Mouse (Mus musculus): Measurements from ENCODE around the gene Brdt. TPM values are rescaled to one million over a fixed set of nuclear protein-coding genes. Genes with fewer than 3 reads are reported as not detected.

The Brdt gene
- polyA plus RNA-seq, 1 experiment from 2014 or later, result 0.96 TPM

GRCm38 (mm10) chr5:107289986-107290385 lies 41.0 kb upstream of the Brdt start:
- 42% methylated on average over 8 of the region's 8 CpGs for WGBS
- Histone ChIP-seq H3K27ac (ENCODE audit: low read length) (no peak overlapping the region), H3K27me3 (ENCODE audit: control insufficient read depth, insufficient read depth, low read length) (no peaks in the 10 kb centered on the region), H3K4me2 (ENCODE audit: low read depth, low read length) (peak overlapping the region; percentile 87), H3K4me1 (ENCODE audit: control insufficient read depth, insufficient read depth, low read length) (peaks cover 16% of the 10 kb centered on the region), H3K9me3 (replicated peaks; ENCODE audit: control insufficient read depth, low read length) (no peaks in the 10 kb centered on the region), H3K36me3 (ENCODE audit: control insufficient read depth, insufficient read depth) (no peaks in the 10 kb centered on the region), H3K4me3 (ENCODE audit: low read length) (peak overlapping the region; percentile 99), H3K9ac (ENCODE audit: low read length) (peak overlapping the region; percentile 97; the same call in 1 of the 2 replicates)
- ATAC-seq (replicated peaks; ENCODE audit: extremely low read depth, insufficient read depth, low FRiP score), result no peak

DNA sequence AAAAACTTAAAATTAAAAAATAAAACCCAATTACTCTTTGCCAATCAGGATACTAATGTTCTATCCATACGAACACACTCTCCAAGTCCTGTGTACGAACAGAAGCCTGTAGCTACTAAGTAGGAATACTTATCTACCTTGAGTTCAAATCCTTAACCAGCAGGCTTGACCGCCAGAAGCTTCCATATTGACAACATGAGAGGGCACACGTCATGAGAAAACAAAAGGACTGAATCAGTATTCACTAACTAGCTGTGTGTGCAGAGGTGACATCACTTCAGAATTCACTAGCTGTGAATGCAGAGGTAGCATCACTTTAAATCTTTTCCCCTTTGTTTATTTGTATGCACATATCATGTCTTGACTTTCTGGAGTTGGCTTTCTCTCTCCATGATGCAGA lies 36.9 kb upstream of the Brdt start:
- Histone ChIP-seq H3K27ac (ENCODE audit: low read length) (no peak overlapping the region), H3K4me3 (ENCODE audit: low read length) (no peak overlapping the region), H3K9ac (ENCODE audit: low read length) (no peak overlapping the region), H3K9me3 (replicated peaks; ENCODE audit: control insufficient read depth, low read length) (no peaks in the 10 kb centered on the region), H3K36me3 (ENCODE audit: control insufficient read depth, insufficient read depth) (no peaks in the 10 kb centered on the region), H3K27me3 (ENCODE audit: control insufficient read depth, insufficient read depth, low read length) (no peaks in the 10 kb centered on the region), H3K4me1 (ENCODE audit: control insufficient read depth, insufficient read depth, low read length) (0 out of 2 replicates have a peak, but pooled peaks cover 7% of the 10 kb centered on the region), H3K4me2 (ENCODE audit: low read depth, low read length) (no peak overlapping the region)
- no peak for ATAC-seq (replicated peaks; ENCODE audit: extremely low read depth, insufficient read depth, low FRiP score)
- WGBS, result 82% methylated on average over 4 of the region's 4 CpGs

- Histone ChIP-seq H3K27me3 (ENCODE audit: control insufficient read depth, insufficient read depth, low read length) (no peaks in the 10 kb centered on the region), H3K4me2 (ENCODE audit: low read depth, low read length) (no peak overlapping the region), H3K9ac (ENCODE audit: low read length) (no peak overlapping the region), H3K9me3 (replicated peaks; ENCODE audit: control insufficient read depth, low read length) (no peaks in the 10 kb centered on the region), H3K27ac (ENCODE audit: low read length) (no peak overlapping the region), H3K36me3 (ENCODE audit: control insufficient read depth, insufficient read depth) (no peaks in the 10 kb centered on the region), H3K4me1 (ENCODE audit: control insufficient read depth, insufficient read depth, low read length) (0 out of 2 replicates have a peak, but pooled peaks cover 4% of the 10 kb centered on the region), H3K4me3 (ENCODE audit: low read length) (no peak overlapping the region)
- WGBS, result 53% methylated on average over 8 of the region's 8 CpGs
- no peak for ATAC-seq (replicated peaks; ENCODE audit: extremely low read depth, insufficient read depth, low FRiP score)
These were observed 35.7 kb upstream of the Brdt start for GRCm38 (mm10) chr5:107295061-107295816.

DNA sequence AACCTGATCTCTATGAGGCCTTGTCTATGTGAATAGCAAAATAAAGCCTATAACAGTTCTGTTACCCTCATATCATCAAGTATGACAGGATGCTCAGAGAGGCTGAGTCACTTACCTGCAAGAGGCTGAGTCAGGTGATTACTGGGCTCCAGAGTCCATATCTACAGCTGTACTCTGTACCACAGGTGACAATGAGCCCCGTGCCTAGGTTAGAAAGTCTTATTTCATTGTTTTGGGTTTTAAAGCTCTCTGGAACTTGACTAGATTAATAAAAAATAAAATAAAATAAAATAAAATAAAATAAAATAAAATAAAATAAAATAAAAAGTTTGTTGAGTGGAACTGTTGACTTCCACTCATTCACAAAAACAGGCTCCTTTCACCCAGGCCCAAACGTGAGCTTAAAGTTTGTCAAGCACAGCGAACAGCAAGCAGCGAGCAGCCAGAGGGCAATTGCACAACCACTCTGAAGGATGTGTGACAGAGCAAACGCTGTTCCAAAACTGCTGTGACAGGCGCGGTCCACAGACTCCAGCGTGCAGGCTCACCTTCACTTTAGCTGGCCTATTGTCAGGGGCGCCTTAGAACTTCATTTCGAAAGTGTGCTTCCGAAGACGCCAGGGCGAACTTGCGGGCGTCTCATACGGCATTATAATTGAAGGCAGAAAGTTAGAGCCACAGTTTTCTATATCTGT lies 35.0 kb upstream of the Brdt start:
- H3K4me3 ChIP-seq (ENCODE audit: low read length), result no peak overlapping the region

GRCm38 (mm10) chr5:107296512-107297322 lies 34.2 kb upstream of the Brdt start:
- Histone ChIP-seq H3K9me3 (replicated peaks; ENCODE audit: control insufficient read depth, low read length) (no peaks in the 10 kb centered on the region), H3K27ac (ENCODE audit: low read length) (no peak overlapping the region), H3K36me3 (ENCODE audit: control insufficient read depth, insufficient read depth) (no peaks in the 10 kb centered on the region), H3K4me2 (ENCODE audit: low read depth, low read length) (no peak overlapping the region), H3K9ac (ENCODE audit: low read length) (no peak overlapping the region), H3K4me3 (ENCODE audit: low read length) (no peak overlapping the region), H3K27me3 (ENCODE audit: control insufficient read depth, insufficient read depth, low read length) (no peaks in the 10 kb centered on the region), H3K4me1 (ENCODE audit: control insufficient read depth, insufficient read depth, low read length) (0 out of 2 replicates have a peak, but pooled peaks cover 4% of the 10 kb centered on the region)
- 49% methylated on average over 9 of the region's 9 CpGs for WGBS
- ATAC-seq (replicated peaks; ENCODE audit: extremely low read depth, insufficient read depth, low FRiP score), result 0 out of 2 replicates have a peak, but pooled peaks have one; percentile 18

More for the DNA sequence above, 35.0 kb upstream of the Brdt start:
- ATAC-seq (replicated peaks; ENCODE audit: extremely low read depth, insufficient read depth, low FRiP score), result no peak
- Histone ChIP-seq H3K4me2 (ENCODE audit: low read depth, low read length) (no peak overlapping the region), H3K36me3 (ENCODE audit: control insufficient read depth, insufficient read depth) (no peaks in the 10 kb centered on the region), H3K27ac (ENCODE audit: low read length) (no peak overlapping the region), H3K4me1 (ENCODE audit: control insufficient read depth, insufficient read depth, low read length) (0 out of 2 replicates have a peak, but pooled peaks cover 4% of the 10 kb centered on the region), H3K9ac (ENCODE audit: low read length) (no peak overlapping the region), H3K27me3 (ENCODE audit: control insufficient read depth, insufficient read depth, low read length) (no peaks in the 10 kb centered on the region), H3K9me3 (replicated peaks; ENCODE audit: control insufficient read depth, low read length) (no peaks in the 10 kb centered on the region)
- 74% methylated on average over 16 of the region's 16 CpGs for WGBS

DNA sequence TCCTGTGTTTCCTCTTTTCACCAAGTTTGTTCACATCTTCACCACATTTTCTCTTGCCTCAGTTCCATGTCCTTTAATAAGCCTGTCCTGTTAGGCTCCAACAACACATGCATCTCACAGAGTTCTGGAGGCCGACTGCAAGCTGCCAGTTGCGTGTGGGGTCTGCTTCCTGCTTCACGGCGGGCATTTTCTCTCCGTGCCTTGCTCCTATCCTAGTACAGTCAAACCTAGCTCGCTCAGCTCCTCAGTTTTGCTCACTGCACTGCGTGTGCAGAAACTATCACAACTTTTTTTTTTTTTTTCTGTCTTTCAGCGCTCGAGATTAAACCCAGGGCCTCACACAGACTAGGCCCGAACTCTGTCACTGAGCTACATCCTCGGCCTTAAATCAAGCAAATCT lies 32.1 kb upstream of the Brdt start:
- H3K9ac ChIP-seq (ENCODE audit: low read length), result no peak overlapping the region
- H3K4me1 ChIP-seq (ENCODE audit: control insufficient read depth, insufficient read depth, low read length), result peaks cover 10% of the 10 kb centered on the region
- no peak overlapping the region for H3K4me3 ChIP-seq (ENCODE audit: low read length)
- 71% methylated on average over 11 of the region's 11 CpGs for WGBS
- no peaks in the 10 kb centered on the region for H3K27me3 ChIP-seq (ENCODE audit: control insufficient read depth, insufficient read depth, low read length)
- H3K9me3 ChIP-seq (replicated peaks; ENCODE audit: control insufficient read depth, low read length), result no peaks in the 10 kb centered on the region
- no peak for ATAC-seq (replicated peaks; ENCODE audit: extremely low read depth, insufficient read depth, low FRiP score)
- no peak overlapping the region for H3K27ac ChIP-seq (ENCODE audit: low read length)
- H3K36me3 ChIP-seq (ENCODE audit: control insufficient read depth, insufficient read depth), result no peaks in the 10 kb centered on the region
- H3K4me2 ChIP-seq (ENCODE audit: low read depth, low read length), result no peak overlapping the region

DNA sequence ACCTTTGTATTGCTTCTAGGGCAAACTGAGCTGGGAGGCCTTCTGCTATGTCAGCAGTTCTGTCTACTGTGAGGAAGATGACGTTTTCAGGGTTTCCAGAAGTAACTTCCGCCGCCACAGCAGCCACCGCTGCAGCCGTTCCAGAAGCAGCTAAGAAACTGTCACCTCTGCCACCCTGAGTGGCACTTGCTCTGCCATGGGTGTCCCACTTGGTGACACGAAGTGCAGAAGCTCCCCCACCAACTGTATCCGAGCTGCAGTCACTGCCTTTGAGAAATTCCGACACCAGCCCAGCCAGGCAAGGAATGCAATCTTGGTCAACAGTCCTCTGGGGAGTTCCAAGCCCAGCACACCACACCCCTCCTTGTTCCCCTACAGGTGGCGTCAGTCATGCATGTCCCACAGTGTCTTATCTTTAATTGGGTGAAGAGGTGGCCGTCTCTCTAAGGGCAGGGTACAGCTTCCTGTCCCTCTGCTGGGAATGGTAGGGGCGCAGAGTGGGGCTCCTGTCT lies 27.6 kb upstream of the Brdt start:
- no peaks in the 10 kb centered on the region for H3K9me3 ChIP-seq (replicated peaks; ENCODE audit: control insufficient read depth, low read length)
- no peaks in the 10 kb centered on the region for H3K36me3 ChIP-seq (ENCODE audit: control insufficient read depth, insufficient read depth)
- 22% methylated on average over 11 of the region's 11 CpGs for WGBS
- peak overlapping the region; percentile 55 for H3K4me2 ChIP-seq (ENCODE audit: low read depth, low read length)
- H3K4me1 ChIP-seq (ENCODE audit: control insufficient read depth, insufficient read depth, low read length), result peaks cover 8% of the 10 kb centered on the region
- H3K27me3 ChIP-seq (ENCODE audit: control insufficient read depth, insufficient read depth, low read length), result no peaks in the 10 kb centered on the region
- peak overlapping the region; percentile 57 for H3K9ac ChIP-seq (ENCODE audit: low read length)
- H3K27ac ChIP-seq (ENCODE audit: low read length), result no peak overlapping the region
- H3K4me3 ChIP-seq (ENCODE audit: low read length), result peak overlapping the region; percentile 27
- no peak; the same call in 1 of the 2 replicates for ATAC-seq (replicated peaks; ENCODE audit: extremely low read depth, insufficient read depth, low FRiP score)

DNA sequence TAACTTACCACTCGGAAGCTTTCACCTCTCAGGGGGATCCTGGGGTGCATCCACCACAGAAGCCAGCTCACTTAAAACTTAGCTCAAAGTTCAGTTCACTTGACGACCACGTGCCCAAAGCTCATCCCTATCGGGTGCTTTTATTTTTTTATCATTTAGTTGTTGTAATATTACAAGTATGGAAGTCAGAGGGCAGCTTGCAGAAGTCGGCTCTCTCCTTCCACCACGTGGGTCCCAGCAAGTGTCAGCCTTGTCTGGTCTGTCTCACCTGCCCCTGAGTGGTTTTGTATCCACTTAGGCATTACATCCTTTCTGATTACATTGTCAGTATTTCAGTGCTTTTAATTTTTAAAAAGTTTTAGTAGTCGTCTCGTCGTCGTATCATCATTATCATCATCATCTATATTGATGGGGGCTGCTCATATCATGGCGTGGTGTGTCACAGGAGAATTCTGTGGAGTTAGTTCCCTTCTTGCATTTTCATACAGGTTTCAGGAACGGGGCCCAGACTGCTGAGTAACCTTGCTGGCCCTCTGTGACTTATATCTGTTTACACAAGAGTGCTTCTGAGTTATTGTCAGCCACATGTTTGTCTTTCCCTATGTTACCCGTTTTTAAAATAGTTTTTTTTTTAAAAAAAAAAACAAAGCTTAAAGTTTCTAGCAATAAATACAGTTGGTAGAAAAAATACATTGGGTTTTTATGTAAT lies 26.7 kb upstream of the Brdt start:
- Histone ChIP-seq H3K4me1 (ENCODE audit: control insufficient read depth, insufficient read depth, low read length) (peaks cover 8% of the 10 kb centered on the region), H3K36me3 (ENCODE audit: control insufficient read depth, insufficient read depth) (no peaks in the 10 kb centered on the region), H3K4me2 (ENCODE audit: low read depth, low read length) (peak overlapping the region; percentile 55), H3K27me3 (ENCODE audit: control insufficient read depth, insufficient read depth, low read length) (no peaks in the 10 kb centered on the region), H3K27ac (ENCODE audit: low read length) (no peak overlapping the region), H3K9me3 (replicated peaks; ENCODE audit: control insufficient read depth, low read length) (no peaks in the 10 kb centered on the region), H3K9ac (ENCODE audit: low read length) (no peak overlapping the region), H3K4me3 (ENCODE audit: low read length) (no peak overlapping the region)
- no peak for ATAC-seq (replicated peaks; ENCODE audit: extremely low read depth, insufficient read depth, low FRiP score)
- WGBS, result 56% methylated on average over 13 of the region's 13 CpGs

Data from heart, embryonic 16.5 days (tissue).